Mouse (Mus musculus) lung, adult 2 months (tissue): ENCODE measurements around the gene Zfp628. TPM values are rescaled to one million over a fixed set of nuclear protein-coding genes. Genes with fewer than 3 reads are reported as not detected.

Source experiments
- DNase-seq: peaks from one replicate; pipeline ENCODE4 v3.0.0; 2022
- H3K4me1 ChIP-seq: fragments of 200-500 bp; 2 replicates; pipeline ENCODE4 v1.6.1; 2011; ENCODE audit warnings: low read length; ENCODE audit not compliant: control insufficient read depth, insufficient read depth
- H3K4me3 ChIP-seq: fragments of 200-500 bp; replicated peaks from 2 replicates; pipeline ENCODE3; 2011; ENCODE audit warnings: low read depth, mild to moderate bottlenecking, control low read depth, low read length; ENCODE audit errors: extremely low read depth
- CTCF ChIP-seq: fragments of 200-500 bp; IDR thresholded peaks from 2 replicates; pipeline ENCODE4 v1.5.1; 2011; ENCODE audit warnings: mild to moderate bottlenecking, low read length, control low read depth; ENCODE audit not compliant: insufficient read depth
- POLR2A ChIP-seq: fragments of 200-500 bp; IDR thresholded peaks from 2 replicates; pipeline ENCODE4 v1.6.1; 2011; ENCODE audit warnings: low read depth, mild to moderate bottlenecking, control low read depth, low read length, borderline replicate concordance; ENCODE audit errors: extremely low read depth
- WGBS: fragments of 180-500 bp; shearing (Covaris S2); methylation state at CpG from one replicate; pipeline ENCODE4 v1.1.7; 2018; 5-methylcytosine and 5-hydroxymethylcytosine counted together
- polyA plus RNA-seq: library from polyadenylated mRNA; depleted of rRNA; stranded (reverse); fragments of >200 nt; gene quantifications from 2 replicates; pipeline ENCODE4 v1.2.3, GENCODE M21; 2012

Gene Zfp628
- polyA plus RNA-seq, 1 experiment, result 20.6 TPM

DNA sequence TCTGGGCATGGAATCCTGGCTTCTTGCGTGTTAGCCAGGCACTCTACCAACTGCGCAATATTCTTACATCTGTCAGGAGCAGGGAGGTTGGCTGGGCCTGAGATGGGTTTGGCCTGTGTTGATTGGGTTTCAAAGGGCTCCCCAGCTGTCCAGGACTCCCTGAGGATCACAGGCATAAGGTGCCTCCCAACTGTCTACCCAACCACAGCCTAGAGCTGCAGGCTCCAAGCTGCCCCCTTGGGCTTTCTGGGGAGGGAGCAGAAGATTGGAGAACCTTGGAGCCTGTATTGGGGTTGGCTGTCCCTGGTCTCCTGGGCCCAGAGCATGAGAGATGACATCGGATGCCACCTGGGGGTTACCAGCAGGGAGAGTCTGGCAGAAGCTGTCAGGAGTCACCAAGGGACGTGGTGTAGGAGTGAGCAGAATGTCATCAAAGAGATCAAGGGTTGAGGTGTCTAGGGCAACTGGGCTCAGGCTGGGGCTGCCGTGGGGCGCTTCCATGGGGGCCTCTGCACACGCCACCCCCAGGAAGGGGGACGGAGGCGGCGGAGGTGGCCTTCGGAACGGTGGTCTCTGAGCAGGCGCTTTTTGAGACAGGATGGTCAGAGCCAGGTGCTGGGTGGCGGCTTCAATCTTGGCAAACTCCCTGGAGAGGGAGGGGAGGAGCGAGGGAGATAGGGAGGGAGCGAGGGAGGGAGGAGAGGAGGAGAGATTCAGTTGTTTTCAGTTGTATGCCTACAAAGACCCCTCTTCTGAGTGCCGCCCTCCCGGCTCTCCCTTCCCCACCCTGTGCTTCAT is 16.0 kb upstream of the Zfp628 start:
- H3K4me1 ChIP-seq, result no peaks in the 10 kb centered on the region
- 21% methylated on average over 17 of the region's 18 CpGs for WGBS
- TF ChIP-seq POLR2A (no peak), CTCF (no peak)
- no peak overlapping the region for H3K4me3 ChIP-seq
- no peak for DNase-seq

- no peaks in the 10 kb centered on the region for H3K4me1 ChIP-seq
- no peak overlapping the region for H3K4me3 ChIP-seq
- DNase-seq, result no peak
- WGBS, result 6% methylated on average over 19 of the region's 19 CpGs
- TF ChIP-seq POLR2A (no peak), CTCF (no peak)
These were observed 15.1 kb upstream of the Zfp628 start for GRCm38 (mm10) chr7:4899649-4900522.

GRCm38 (mm10) chr7:4900523-4900851 is 14.5 kb upstream of the Zfp628 start:
- no peaks in the 10 kb centered on the region for H3K4me1 ChIP-seq
- TF ChIP-seq CTCF (no peak), POLR2A (no peak)
- H3K4me3 ChIP-seq, result no peak overlapping the region
- DNase-seq, result no peak
- WGBS, result 23% methylated on average over 11 of the region's 11 CpGs

DNA sequence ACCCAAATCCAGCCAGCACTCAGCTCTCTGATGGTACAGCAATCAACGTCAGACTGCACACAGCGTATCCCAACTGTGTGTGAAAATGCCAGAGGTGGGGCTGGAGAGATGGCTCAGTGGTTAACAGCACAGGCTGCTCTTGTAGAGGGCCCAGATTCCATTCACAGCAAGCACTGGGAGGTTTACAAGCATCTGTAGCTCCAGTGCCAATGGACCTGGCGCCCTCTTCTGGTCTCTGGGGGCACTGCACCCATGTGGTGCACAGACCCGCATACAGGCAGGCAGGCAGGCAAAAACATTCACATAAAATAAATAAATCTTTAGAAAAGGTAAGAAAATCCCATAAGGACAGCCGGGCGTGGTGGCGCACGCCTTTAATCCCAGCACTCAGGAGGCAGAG is 13.8 kb upstream of the Zfp628 start:
- 51% methylated on average over 8 of the region's 8 CpGs for whole genome bisulfite sequencing
- H3K4me3 ChIP-seq, result no peak overlapping the region
- DNase-seq, result no peak
- TF ChIP-seq CTCF (no peak), POLR2A (no peak)
- H3K4me1 ChIP-seq, result no peaks in the 10 kb centered on the region

DNA sequence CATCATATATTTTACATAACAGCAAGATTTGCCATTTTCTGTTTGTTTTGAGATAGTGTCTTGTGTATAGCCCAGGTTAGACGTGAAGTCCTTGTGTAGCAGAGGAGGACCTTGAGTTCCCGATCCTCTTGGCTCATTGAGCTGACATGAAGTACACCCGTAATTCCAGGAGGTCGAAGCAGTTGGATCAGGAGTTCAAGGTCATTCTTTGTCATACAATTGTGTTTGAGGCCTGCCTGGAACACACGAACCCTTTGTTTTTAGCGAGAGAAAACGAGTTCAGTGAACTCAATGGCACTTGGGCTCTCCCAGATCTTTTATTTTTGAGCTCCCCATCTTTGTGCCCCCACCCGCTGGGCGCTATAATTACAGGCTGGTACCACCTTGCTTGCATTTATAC is 12.6 kb upstream of the Zfp628 start:
- no peak for DNase-seq
- H3K4me1 ChIP-seq, result no peaks in the 10 kb centered on the region
- no peak overlapping the region for H3K4me3 ChIP-seq
- TF ChIP-seq CTCF (no peak), POLR2A (no peak)
- WGBS, result 75% methylated on average over 9 of the region's 9 CpGs

- WGBS, result 75% methylated on average over 10 of the region's 10 CpGs
- H3K4me1 ChIP-seq, result no peaks in the 10 kb centered on the region
- TF ChIP-seq CTCF, result no peak
- TF ChIP-seq POLR2A, result no peak
- no peak within 1 kb of the TSS for H3K4me3 ChIP-seq
- DNase-seq, result no peak
These were observed 8.5 kb upstream of the Zfp628 start, which contains the start of gene Gm36210 for GRCm38 (mm10) chr7:4906466-4906950. Gene Gm36210, minus strand, starts transcription at chr7:4906516.

GRCm38 (mm10) chr7:4911561-4911960 is 3.5 kb upstream of the Zfp628 start:
- H3K4me3 ChIP-seq, result no peak overlapping the region
- DNase-seq, result peak; percentile 53
- peaks cover 7% of the 10 kb centered on the region; the same call in 1 of the 2 replicates for H3K4me1 ChIP-seq
- peak; percentile 68 for TF ChIP-seq CTCF
- TF ChIP-seq POLR2A, result no peak
- WGBS, result 31% methylated on average over 9 of the region's 9 CpGs

GRCm38 (mm10) chr7:4912248-4912647 is 2.8 kb upstream of the Zfp628 start:
- no peak for DNase-seq
- WGBS, result 58% methylated on average over 5 of the region's 5 CpGs
- TF ChIP-seq POLR2A (no peak), CTCF (no peak)
- no peak overlapping the region for H3K4me3 ChIP-seq
- H3K4me1 ChIP-seq, result peaks cover 9% of the 10 kb centered on the region; the same call in 1 of the 2 replicates

GRCm38 (mm10) chr7:4915669-4916416 is 826 bp downstream of the Zfp628 start:
- peak overlapping the region; percentile 85 for H3K4me3 ChIP-seq
- DNase-seq, result no peak

More at GRCm38 (mm10) chr7:4915669-4916416, 826 bp downstream of the Zfp628 start:
- TF ChIP-seq CTCF, result no peak
- no peak for TF ChIP-seq POLR2A
- peaks cover 9% of the 10 kb centered on the region; the same call in 1 of the 2 replicates for H3K4me1 ChIP-seq
- 8% methylated on average over 14 of the region's 14 CpGs for WGBS
